Mouse (Mus musculus): ENCODE results near the gene Camsap2. TPM values are rescaled to one million over a fixed set of nuclear protein-coding genes. Genes with fewer than 3 reads are reported as not detected.
A peak's percentile ranks its signal among the peaks of the same experiment; 100 is the strongest.

Gene Camsap2
- polyA plus RNA-seq, 1 experiment, result 27.0 TPM

DNA sequence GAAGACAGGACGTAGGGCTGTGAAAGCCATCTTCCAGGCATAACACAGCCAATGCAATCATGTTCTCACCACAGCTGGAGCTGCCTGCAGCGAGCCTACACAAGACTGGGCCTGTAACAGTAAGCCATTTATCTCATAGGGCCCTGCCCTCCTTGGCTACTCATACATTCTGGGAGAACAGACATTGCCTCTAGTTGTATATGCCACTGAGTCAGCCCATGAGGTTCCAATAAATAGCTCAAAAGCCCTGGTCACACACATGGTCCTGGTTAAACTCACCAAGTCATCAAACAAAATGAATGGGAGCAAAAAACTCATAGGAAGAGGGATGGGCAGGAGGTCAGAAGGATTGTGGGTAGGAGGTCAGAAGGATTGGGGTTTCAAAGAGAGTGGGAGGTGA, 17.3 kb downstream of the Camsap2 start:
- H3K27ac ChIP-seq (replicated peaks; ENCODE audit: low read depth, low read length), result 0 out of 2 replicates have a peak overlapping the region, but pooled peaks have one; percentile 17
- no peak overlapping the region for H3K4me3 ChIP-seq (ENCODE audit: insufficient read depth, low read depth, low read length)
- peaks cover 3% of the 10 kb centered on the region for H3K4me1 ChIP-seq (ENCODE audit: control insufficient read depth, insufficient read depth, insufficient read length, low read length)

DNA sequence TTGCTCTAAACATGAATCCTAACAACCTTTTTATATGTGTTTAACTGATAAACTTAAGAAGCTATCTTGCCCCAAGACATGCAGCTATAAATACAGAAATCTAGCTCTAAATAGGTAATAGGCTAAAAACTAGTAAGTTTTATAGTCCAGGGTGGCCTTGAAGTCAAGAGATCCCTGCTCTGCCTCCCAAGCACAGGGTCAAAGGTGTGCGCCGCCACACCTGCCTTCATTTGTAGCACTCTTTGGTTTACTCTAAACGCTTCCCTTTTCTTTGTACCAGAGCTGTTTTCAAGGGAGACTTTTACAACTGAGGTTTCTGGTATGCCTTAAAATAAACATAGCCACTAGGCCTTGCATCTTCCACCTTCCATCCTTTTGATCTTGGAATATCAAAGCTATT, 18.3 kb downstream of the Camsap2 start:
- H3K27ac ChIP-seq (replicated peaks; ENCODE audit: low read depth, low read length), result no peak overlapping the region
- H3K4me1 ChIP-seq (ENCODE audit: control insufficient read depth, insufficient read depth, insufficient read length, low read length), result peaks cover 3% of the 10 kb centered on the region
- no peak overlapping the region for H3K4me3 ChIP-seq (ENCODE audit: insufficient read depth, low read depth, low read length)

DNA sequence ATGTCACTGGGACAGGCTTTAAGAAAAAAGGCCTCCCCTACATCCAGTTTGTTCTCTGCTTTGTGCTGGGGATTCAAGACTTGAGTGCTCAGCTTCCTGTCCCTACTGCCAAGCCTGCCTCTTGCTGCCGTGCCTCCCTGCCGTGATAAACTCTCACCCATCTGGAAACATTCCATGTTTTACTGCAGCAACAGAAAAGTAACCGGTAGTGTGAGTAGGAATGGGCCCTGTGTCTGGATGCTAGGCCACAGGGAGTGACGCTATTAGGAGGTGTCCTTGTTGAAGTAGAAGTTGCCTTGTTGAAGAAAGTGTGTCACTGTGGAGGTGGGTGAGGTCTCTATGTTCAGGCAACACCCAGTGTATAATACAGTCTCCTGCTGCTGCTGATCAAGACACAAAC, 20.0 kb downstream of the Camsap2 start:
- peak overlapping the region; percentile 24 for H3K27ac ChIP-seq (replicated peaks; ENCODE audit: low read depth, low read length)

DNA sequence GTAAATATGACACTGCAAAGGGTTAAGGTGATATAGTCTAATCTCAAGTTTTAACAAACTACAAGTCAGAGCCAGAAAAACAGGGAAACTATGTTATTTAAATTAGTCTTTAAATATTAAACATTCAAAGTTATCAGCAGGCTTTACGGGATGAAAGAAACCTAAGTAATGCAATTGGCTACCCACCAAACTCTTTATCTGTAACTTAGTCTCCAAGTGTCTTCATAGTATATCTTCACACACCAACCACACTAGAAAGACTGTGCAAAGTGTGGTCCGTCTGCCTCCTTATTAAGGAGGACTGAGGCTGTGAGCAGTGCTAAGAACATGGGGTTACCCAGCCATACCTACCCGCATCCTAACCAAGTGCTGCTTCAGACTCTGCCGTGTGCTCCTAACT, 23.6 kb downstream of the Camsap2 start:
- peaks cover 3% of the 10 kb centered on the region for H3K4me1 ChIP-seq (ENCODE audit: control insufficient read depth, insufficient read depth, insufficient read length, low read length)
- H3K27ac ChIP-seq (replicated peaks; ENCODE audit: low read depth, low read length), result no peak overlapping the region
- H3K4me3 ChIP-seq (ENCODE audit: insufficient read depth, low read depth, low read length), result no peak overlapping the region

More for the DNA sequence above, 20.0 kb downstream of the Camsap2 start:
- Histone ChIP-seq H3K4me3 (ENCODE audit: insufficient read depth, low read depth, low read length) (no peak overlapping the region), H3K4me1 (ENCODE audit: control insufficient read depth, insufficient read depth, insufficient read length, low read length) (peaks cover 3% of the 10 kb centered on the region)

DNA sequence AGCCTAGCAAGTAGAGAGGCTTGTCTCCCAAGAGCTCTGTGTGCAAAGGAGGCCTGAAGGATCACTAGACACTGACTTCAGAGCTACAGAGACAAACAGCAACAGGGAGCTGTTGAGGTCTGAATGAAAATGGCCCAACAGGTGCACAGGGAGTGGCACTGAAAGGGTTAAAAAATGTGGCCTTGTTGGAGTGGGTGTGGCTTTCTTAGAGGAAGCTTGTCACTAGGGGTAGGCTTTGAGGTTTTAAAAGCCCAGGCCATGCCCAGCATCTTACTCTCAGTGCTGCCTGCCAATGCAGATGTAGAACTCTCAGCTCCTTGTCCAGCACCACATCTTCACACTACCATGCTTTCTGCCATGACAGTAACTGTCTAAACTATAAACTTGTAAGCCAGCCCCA, 29.6 kb downstream of the Camsap2 start:
- Histone ChIP-seq H3K4me3 (ENCODE audit: insufficient read depth, low read depth, low read length) (no peak overlapping the region), H3K27ac (replicated peaks; ENCODE audit: low read depth, low read length) (no peak overlapping the region), H3K4me1 (ENCODE audit: control insufficient read depth, insufficient read depth, insufficient read length, low read length) (no peaks in the 10 kb centered on the region; the same call in none of the 2 replicates)

DNA sequence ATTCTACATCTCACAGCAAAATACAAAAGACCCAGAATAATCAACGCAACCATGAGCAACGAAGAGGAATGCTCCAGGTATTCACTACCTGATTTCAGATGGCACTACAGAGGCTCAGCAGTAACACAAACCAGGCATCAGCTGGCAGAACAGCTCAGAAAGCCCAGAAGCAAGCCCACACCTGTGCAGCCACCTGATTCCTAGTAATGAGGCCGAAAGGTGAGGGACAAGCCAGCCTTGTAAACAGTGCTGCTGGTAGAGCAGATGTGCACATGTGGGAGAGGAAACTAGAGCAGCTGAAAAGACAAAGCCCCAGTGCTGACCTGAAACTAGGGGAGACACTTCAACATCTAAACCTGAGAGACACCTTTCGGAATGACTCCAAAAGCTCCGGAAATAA, 36.7 kb downstream of the Camsap2 start:
- H3K4me1 ChIP-seq (ENCODE audit: control insufficient read depth, insufficient read depth, insufficient read length, low read length), result no peaks in the 10 kb centered on the region; the same call in 1 of the 2 replicates
- H3K4me3 ChIP-seq (ENCODE audit: insufficient read depth, low read depth, low read length), result no peak overlapping the region
- H3K27ac ChIP-seq (replicated peaks; ENCODE audit: low read depth, low read length), result no peak overlapping the region

DNA sequence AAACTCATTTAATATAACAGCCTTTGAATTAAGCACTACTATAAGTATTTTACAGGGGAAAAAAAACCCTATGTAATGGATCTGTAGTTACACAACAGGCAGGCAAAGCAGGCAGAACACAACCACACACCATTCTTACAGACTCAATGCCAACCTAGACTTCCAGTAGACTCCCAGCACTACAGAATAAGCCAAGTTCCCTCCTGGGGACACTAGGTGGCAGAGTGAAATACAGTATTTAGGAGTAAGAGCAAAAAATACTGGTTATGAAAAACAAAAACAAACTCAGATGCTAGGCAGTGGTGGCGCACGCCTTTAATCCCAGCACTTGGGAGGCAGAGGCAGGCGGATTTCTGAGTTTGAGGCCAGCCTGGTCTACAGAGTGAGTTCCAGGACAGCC, 39.5 kb downstream of the Camsap2 start:
- no peaks in the 10 kb centered on the region for H3K4me1 ChIP-seq (ENCODE audit: control insufficient read depth, insufficient read depth, insufficient read length, low read length)

DNA sequence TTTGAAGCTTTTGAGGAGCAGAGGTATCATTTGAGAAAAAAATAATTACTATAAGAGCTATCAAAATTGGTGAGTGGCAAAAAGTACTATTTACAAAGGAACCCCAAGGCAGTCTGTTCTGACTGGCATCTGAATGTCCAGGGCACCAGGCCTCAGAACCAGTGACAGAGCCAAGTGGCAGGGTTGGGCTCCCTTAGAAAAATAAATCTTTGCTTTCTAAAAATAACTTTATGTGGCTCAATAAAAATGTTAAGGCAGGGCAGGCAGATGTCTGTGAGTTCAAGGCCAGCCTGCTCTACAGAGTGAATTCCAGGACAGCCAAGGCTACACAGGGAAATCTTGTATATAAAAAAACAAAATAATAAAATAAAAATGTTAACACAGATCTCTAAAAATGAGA, 51.9 kb downstream of the Camsap2 start:
- no peak overlapping the region for H3K27ac ChIP-seq (replicated peaks; ENCODE audit: low read depth, low read length)
- no peaks in the 10 kb centered on the region for H3K4me1 ChIP-seq (ENCODE audit: control insufficient read depth, insufficient read depth, insufficient read length, low read length)
- no peak overlapping the region for H3K4me3 ChIP-seq (ENCODE audit: insufficient read depth, low read depth, low read length)

More for the DNA sequence above, 39.5 kb downstream of the Camsap2 start:
- Histone ChIP-seq H3K27ac (replicated peaks; ENCODE audit: low read depth, low read length) (no peak overlapping the region), H3K4me3 (ENCODE audit: insufficient read depth, low read depth, low read length) (no peak overlapping the region)

DNA sequence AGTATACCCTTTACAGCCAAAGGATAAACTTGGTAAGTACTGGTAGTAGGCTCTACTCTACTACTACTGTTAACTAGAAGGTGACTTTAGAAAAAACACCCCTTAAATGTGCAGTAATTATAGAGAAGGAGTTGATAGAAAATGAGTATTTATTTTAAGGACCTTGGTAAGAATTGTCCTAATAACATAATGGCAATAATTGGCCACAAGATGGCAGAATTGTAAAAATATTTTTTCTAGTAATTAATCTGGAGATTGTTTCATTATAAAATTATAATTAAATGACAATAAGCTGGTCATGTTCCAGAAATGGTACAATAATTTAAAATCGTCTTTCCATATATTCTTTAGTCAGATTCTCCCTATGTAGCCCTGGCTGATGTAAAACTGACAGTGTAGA, 56.1 kb downstream of the Camsap2 start:
- H3K4me3 ChIP-seq (ENCODE audit: insufficient read depth, low read depth, low read length), result no peak overlapping the region
- no peak overlapping the region for H3K27ac ChIP-seq (replicated peaks; ENCODE audit: low read depth, low read length)
- no peaks in the 10 kb centered on the region for H3K4me1 ChIP-seq (ENCODE audit: control insufficient read depth, insufficient read depth, insufficient read length, low read length)

DNA sequence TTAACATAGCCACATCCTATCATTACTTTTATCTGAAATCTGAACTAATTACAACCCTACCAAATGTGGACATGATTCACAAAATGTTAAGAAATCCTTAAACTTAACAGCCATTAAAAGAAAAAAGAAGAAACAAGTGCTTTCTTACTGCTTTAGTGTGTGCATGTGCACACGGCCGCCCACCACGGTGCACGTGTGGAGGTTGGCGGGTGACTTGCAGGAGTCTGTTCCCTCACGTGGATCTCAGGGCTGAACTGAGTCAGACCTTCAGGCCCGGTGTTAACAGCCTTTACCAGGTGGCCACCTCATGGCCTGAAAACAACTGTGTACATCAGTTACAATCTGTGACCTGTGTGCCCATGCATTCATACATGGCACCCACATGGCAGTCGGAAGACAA, 68.5 kb downstream of the Camsap2 start:
- H3K27ac ChIP-seq (replicated peaks; ENCODE audit: low read depth, low read length), result no peak overlapping the region

DNA sequence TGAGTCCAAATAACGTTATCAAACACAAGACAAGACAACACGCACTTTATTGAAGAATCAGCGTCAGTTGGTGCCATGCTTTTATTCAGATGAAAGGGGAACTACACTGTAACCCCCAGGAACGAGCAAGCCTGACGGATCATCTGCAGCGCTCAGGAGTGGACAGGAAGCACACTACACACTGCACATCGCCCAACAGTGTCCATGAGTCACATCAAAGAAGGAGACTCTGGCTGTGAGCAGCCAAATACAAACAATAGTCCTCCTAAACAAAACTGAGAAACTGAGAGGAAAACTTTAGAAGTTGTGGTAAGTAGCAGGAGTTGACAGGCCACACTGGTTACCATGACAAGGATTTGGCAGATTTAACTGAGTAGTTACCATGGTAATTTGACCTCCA, 77.7 kb downstream of the Camsap2 start:
- Histone ChIP-seq H3K4me1 (ENCODE audit: control insufficient read depth, insufficient read depth, insufficient read length, low read length) (no peaks in the 10 kb centered on the region), H3K27ac (replicated peaks; ENCODE audit: low read depth, low read length) (no peak overlapping the region), H3K4me3 (ENCODE audit: insufficient read depth, low read depth, low read length) (no peak overlapping the region)

More for the DNA sequence above, 68.5 kb downstream of the Camsap2 start:
- Histone ChIP-seq H3K4me3 (ENCODE audit: insufficient read depth, low read depth, low read length) (no peak overlapping the region), H3K4me1 (ENCODE audit: control insufficient read depth, insufficient read depth, insufficient read length, low read length) (no peaks in the 10 kb centered on the region)

DNA sequence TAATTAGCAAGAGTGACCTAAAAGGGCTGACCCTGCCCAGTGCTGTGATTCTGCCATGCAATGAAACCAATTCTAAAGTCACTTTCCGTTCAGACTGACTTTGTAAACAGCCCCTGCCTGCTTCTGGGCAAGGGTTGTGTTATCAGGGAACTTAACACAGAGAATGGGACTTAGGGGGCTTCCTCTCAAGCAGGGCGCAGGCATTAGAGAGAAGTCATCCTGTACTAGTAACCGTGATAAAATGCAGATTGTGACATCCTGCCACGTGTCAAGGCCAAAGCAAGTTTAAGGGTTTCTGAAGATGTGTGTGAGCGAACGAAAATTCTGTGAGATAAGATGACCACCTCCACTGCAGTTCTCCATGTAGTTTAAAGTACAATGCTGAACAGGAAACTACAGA, 79.8 kb downstream of the Camsap2 start:
- H3K4me3 ChIP-seq (ENCODE audit: insufficient read depth, low read depth, low read length), result no peak overlapping the region
- no peaks in the 10 kb centered on the region for H3K4me1 ChIP-seq (ENCODE audit: control insufficient read depth, insufficient read depth, insufficient read length, low read length)
- H3K27ac ChIP-seq (replicated peaks; ENCODE audit: low read depth, low read length), result no peak overlapping the region

DNA sequence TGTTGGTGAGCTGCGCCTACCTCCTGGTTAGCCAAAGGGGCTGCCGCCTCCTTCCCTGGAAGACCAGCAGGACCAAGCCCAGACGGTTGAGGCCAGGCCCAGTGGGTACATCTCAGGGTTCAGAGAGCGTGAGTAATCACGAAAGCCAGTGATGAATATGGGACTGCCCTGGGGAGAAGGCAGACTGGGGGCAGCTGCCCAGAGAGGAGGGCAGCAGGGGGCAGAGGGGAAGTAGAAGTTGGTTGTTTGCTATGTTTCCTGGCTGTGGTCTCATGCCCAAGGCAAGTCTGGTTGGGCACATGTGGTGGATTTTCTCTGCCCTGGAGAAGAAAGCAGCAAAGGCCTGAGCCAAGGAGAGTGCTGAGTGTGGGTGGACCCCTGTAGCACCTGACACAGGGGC, 82.5 kb downstream of the Camsap2 start:
- Histone ChIP-seq H3K4me3 (ENCODE audit: insufficient read depth, low read depth, low read length) (no peak overlapping the region), H3K27ac (replicated peaks; ENCODE audit: low read depth, low read length) (no peak overlapping the region), H3K4me1 (ENCODE audit: control insufficient read depth, insufficient read depth, insufficient read length, low read length) (no peaks in the 10 kb centered on the region)

DNA sequence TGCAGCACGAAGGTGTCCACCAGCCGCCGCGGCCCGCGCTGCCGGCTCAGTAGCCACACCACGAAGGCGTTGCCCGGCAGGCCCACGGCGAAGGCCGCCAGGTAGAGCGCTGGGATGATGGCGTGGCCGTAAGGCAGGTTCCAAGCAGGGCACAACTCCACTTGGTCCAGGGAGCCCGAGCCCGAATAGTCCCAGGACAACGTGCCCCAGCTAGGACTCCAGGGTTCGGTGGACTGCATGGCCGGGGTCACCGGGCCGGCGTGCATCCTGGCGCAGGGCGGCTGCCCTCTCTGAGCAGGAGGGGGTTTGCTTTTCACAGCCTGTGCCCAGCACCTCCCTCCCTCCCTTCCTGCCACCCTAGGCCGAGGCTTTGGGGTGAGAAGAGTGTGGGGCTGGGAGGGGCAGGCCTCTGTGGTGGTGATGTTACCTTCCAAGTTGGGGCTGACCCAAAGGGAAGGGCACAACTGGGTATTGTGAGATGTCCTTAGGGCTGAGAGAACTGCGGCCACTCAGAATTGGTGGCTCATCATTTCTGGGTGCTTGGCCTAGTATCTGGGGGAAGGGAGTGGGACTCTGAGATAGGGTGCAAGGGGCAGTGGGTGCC, 85.2 kb downstream of the Camsap2 start, which contains the start of gene Gpr25:
Gene Gpr25, minus strand, starts transcription at position 239 of the 604 bp plus-strand sequence.
- Histone ChIP-seq H3K27ac (replicated peaks; ENCODE audit: low read depth, low read length) (no peak within 1 kb of the TSS), H3K4me1 (ENCODE audit: control insufficient read depth, insufficient read depth, insufficient read length, low read length) (no peaks in the 10 kb centered on the region), H3K4me3 (ENCODE audit: insufficient read depth, low read depth, low read length) (peak within 1 kb of the TSS; percentile 33)

DNA sequence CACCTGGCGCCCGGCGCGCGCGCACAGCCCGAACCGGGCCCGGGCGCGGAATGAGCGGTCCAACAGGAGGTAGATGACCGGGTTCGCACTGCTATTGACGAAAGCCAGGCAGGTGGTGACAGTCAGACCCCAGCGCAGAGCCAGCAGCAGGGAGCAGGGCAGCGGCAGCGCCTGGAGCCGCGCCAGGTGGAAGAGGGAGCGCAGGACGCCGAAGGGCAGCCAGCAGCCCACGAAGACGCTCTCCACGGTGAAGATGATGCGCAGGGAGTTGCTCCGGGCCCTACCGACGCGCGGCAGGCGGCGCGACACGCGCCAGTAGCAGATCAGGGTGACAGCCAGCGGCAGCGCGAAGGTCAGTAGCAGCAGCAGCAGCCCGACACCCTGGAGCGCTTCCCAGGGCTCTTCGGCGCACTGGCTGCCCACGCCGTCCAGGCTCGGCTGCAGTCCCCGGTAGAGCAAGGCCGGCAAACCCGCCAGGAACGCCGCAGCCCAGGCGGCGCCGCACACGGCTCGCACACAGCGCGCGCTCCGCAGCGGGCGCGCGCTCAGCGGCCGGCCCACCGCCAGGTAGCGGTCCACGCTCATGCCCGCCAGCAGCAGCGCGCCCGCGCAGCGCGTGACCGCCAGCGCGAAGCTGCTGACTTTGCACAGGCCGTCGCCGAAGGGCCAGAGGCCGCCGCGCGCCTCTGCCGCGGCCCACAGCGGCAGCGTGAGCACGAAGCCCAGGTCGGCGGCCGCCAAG, 85.8 kb downstream of the Camsap2 start:
- H3K27ac ChIP-seq (replicated peaks; ENCODE audit: low read depth, low read length), result no peak overlapping the region
- H3K4me3 ChIP-seq (ENCODE audit: insufficient read depth, low read depth, low read length), result peak overlapping the region; percentile 33

DNA sequence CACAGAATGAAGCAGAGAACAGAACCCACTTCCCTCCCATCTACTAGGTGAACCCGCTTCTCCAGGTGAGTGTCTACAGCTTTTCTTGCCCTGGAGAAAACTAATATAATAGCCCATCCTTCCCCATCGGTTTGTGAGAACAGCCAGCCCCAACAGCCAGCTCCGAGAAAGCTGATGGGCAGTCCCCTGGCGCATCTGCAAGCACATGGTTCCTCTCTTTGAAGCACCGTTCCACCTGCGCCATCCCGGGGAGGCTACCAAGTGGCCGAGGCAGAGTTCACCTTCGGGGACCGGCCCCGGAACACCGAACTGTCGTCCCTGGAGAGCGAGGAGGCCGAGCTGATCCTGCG, 86.4 kb downstream of the Camsap2 start:
- no peak overlapping the region for H3K27ac ChIP-seq (replicated peaks; ENCODE audit: low read depth, low read length)
- no peak overlapping the region; the same call in 1 of the 2 replicates for H3K4me3 ChIP-seq (ENCODE audit: insufficient read depth, low read depth, low read length)
- no peaks in the 10 kb centered on the region for H3K4me1 ChIP-seq (ENCODE audit: control insufficient read depth, insufficient read depth, insufficient read length, low read length)

More for the DNA sequence above, 85.8 kb downstream of the Camsap2 start:
- H3K4me1 ChIP-seq (ENCODE audit: control insufficient read depth, insufficient read depth, insufficient read length, low read length), result no peaks in the 10 kb centered on the region
